Mouse (Mus musculus) cortical plate, adult 2 months (tissue): ENCODE data around the gene Ghrhr.

ENCODE experiments used
- CTCF ChIP-seq: fragments of 200-500 bp; IDR thresholded peaks from 2 replicates; pipeline ENCODE4 v1.5.1; 2011; ENCODE audit warnings: mild to moderate bottlenecking, control low read depth, low read length; ENCODE audit not compliant: insufficient read depth; ENCODE audit errors: extremely low read depth
- POLR2A ChIP-seq: fragments of 200-500 bp; IDR thresholded peaks from 2 replicates; pipeline ENCODE4 v1.6.1; 2011; ENCODE audit warnings: mild to moderate bottlenecking, low read length, control low read depth; ENCODE audit not compliant: insufficient read depth; ENCODE audit errors: extremely low read depth

DNA sequence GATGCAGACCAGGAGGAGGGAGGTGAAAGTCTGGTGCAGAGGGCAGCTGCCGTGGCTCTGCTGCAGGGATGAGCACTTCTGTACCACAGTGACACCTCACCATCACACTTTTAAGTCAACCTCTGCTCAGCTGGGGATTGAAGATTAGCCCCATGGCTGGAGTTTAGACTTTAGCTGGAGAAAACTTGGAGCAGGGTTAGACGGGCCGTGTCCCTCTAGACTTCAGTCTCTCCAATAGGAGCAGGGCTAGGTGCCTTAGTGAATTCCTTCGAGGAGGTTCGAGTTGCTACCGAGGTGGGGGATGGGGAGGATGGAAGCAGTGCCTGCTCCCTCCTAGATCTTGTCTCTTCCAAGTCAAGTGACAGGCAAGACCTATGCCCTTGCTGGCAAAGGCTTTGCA, 38.0 kb upstream of the Ghrhr start:
- no peak for TF ChIP-seq CTCF
- TF ChIP-seq POLR2A, result no peak
